Mouse (Mus musculus): ENCODE results near the gene Gm3667.
"Not testable (repeated sequence)": the region's sequence is repeated elsewhere in the genome, so short reads cannot be mapped to it uniquely, and the experiment has no call there.

Gene Gm3667

DNA sequence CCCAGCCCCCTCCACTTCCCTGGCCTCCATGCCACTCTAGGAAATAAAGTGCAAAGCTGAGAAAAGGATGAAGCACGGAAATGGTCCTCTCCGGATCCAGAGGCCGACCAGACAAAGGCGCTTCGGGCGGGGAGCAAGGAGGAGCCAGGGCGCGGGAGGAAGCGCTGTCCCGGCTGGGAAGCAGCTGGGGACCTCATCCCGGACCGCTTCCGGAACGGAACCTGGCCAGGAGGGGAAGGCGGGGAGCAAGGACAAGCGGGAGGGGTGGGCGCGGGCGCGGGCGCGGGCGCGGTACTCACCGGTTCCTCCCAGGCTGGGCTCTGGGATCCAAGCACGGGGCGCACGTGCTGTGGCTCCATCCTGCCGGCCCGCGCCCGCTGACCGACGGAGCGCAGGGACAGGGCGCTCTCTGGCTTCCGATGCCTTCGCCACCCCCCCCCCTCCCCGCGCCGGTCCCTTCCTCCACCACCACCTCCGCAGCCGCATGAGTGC lies at the start of gene Gm3667:
Gm3667 (minus strand) TSS at position 442 of the 492 bp plus-strand sequence.
- DNase-seq (ENCODE audit: low read depth), result not testable (repeated sequence)

DNA sequence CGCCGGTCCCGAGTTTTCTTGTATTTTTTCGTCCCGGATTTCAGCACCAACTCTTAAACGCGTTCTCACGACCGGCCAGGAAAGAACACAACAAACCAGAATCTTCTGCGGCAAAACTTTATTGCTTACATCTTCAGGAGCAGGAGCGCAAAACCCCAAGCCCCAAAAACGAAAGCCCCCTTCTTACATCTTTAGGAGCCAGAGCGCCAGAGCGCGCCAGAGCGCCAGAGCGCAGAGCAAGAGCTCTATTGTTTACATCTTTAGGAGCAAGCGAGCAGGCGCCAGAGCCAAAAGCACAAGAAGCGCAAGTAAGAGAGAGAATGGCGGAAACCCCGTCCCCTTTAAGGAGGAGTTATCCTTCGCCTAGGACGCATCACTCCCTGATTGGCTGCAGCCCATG lies 10.1 kb upstream of the Gm3667 start:
- DNase-seq (ENCODE audit: low read depth), result not testable (repeated sequence)

DNA sequence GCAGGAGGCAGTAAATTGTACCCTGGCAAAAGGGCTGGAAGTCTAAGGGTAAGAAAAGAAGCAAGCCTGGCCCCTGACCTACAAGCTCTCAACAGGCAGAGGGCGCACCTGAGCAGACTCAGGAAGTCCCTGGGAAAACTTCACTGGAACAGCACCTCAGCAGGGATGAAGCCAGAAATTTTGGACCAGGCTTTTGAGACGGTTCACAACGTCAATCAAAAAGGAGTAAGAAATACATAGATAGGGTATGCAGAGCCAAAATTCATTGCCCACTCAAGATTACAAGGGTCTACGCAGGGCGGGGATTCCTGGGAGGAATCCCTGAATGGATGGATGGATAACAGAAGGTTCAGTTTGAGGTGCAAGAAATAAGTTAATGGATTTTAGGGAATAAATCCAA lies 951 bp downstream of the Gm3667 start:
- DNase-seq (ENCODE audit: low read depth), result not testable (repeated sequence)

DNA sequence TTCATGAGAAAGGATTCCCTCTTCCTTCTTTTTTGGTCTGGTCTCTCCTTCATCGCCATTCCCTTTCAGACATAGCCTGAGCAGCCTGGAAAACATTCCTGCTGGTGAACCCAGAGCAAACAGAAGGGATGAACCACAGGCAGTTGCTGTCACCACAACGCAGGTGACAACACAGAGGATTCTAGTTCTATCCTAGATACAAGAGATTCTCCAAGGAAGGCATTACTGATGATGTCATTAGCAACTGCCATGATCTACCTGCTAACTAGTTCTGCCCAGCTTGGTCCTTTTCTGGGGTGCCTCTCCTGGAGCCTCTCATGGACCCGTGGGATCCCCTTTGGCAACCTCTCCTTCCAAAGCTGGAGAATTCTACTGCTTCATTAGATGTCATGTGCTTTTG lies 49.6 kb downstream of the Gm3667 start, which contains the start of gene Gm3642:
Gm3642 (minus strand) TSS at position 101 of the 400 bp plus-strand sequence.
- not testable (repeated sequence) for DNase-seq (ENCODE audit: low read depth)

DNA sequence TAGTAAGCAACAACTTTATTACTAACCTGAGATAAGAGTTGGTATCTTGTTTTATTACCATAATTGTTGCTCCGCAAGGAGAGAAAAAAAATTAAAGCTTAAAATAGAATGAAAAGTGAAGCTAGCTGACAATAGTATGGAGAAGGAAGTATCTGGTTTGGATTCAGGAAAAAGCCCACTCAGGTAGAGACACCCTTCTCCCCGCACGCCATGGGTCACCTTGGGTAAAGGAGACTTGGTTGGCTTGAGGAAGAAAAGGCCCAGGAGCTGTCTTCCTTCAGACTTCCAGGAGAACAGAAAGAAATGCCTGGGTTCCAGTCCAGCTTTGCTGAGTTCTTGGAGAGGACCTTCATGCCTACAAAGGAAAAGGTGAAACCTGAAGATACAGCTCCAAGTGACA lies 66.5 kb downstream of the Gm3667 start:
- DNase-seq (ENCODE audit: low read depth), result not testable (repeated sequence)

Measured in c-Kit-positive CD71-positive TER-119-negative erythroid progenitor cells, embryonic 14.5 days (primary cell).